Mouse (Mus musculus) activated CD4-positive, CD25-positive, alpha-beta regulatory T cell (primary cell): ENCODE results near the gene Hoxc9. TPM values are rescaled to one million over a fixed set of nuclear protein-coding genes. Genes with fewer than 3 reads are reported as not detected.

Experiments
- polyA plus RNA-seq, 2 experiments: library from polyadenylated mRNA; unstranded; fragments of 100-300 nt; shearing (Covaris generic); gene quantifications; one replicate each; pipeline ENCODE4 v1.2.1; 2017

Hoxc9 gene
- under 1 TPM; 0.07 to 0.16 TPM for polyA plus RNA-seq

DNA sequence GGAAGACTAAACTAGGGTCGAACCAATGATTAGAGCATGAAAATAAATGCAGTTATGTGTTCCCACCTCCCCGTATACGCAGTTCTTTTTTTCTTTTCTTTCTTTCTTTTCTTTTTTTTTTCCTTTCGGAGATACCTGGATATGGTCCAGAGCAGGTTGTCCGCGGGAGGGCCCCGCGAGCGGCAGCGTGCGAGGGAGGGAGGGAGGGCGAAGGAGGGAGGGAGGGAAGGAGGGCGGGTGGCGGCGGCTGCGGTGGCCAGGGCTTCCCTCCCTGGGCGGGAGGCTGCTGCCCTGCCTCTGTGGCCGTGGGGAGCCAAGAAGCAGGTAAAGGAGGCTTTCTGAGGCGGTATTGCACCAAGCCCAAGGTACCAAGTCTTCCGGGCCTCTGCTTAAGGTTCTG lies at the start of gene Hoxc9:
Hoxc9 (plus strand) TSS at position 269 of the 400 bp plus-strand sequence.

DNA sequence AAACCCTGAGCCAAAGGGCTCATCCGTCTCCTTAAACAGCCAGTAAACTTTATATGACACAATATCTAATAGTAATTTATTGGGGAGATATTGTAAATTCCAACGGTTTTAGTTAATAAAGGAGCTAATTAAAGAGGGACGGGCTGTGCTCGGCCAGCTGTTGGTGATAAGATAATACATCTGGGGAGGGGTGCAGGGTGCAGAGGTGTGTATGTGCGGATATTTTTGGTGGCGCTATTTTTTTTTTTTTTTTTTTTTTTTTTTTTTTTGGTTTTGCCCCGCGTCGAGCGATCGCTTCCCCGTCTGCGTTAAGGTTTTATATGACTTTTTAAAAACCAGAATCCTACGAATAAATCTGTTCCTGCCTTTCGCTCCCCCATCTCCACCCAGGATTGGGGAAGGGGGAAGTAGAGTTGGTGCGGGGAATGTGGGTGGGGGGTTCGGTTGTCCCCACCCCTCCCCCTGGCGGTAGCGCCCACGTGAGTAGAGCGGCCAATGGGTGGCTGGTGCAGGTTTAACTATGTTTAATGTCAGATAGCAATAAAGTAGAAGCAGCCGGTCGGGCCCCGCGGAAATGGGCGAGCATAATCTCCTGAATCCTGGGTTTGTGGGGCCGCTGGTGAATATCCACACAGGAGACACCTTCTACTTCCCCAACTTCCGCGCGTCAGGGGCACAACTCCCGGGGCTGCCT lies 39.8 kb upstream of the Hoxc9 start, which contains the start of gene Hoxc12:
Hoxc12 (plus strand) TSS at position 479 of the 694 bp plus-strand sequence.

DNA sequence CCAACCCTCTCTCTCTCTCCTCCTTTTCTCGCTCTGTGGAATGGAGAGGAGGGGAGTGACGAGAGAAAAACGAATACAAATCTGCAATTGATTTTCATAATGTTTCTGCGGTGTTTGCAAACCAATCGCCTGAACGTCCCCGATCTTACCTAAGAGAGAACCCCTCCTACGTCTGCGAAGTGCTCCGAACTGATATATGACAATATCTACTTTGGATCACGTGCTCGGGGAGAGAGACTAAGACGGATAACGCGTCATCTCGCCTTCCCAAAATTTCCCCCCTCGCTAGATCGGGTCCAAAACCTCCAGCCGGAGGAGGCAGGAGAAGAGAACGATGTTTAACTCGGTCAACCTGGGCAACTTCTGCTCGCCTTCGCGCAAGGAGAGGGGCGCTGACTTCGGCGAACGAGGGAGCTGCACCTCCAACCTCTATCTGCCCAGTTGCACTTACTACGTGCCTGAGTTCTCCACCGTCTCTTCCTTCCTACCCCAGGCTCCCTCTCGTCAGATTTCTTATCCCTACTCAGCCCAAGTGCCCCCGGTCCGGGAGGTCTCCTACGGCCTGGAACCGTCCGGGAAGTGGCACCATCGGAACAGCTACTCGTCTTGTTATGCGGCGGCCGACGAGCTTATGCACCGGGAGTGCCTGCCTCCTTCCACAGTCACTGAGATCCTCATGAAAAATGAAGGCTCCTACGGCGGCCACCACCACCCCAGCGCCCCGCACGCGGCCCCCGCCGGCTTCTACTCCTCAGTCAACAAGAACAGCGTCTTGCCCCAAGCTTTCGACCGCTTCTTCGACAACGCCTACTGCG lies 21.8 kb upstream of the Hoxc9 start, which contains the start of gene Hoxc11:
Hoxc11 (plus strand) TSS at position 236 of the 815 bp plus-strand sequence.

DNA sequence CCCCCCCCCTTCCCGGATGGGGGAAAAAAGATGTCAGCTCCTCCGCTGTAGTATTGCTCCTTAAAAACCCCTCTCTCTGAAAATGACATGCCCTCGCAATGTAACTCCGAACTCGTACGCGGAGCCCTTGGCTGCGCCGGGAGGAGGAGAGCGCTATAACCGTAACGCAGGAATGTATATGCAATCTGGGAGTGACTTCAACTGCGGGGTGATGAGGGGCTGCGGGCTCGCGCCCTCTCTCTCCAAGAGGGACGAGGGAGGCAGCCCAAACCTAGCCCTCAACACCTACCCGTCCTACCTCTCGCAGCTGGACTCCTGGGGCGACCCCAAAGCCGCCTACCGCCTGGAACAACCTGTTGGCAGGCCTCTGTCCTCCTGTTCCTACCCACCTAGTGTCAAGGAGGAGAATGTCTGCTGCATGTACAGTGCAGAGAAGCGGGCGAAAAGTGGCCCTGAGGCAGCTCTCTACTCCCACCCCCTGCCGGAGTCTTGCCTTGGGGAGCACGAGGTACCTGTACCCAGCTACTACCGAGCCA lies 9.4 kb upstream of the Hoxc9 start, which contains the start of gene Hoxc10:
Hoxc10 (plus strand) TSS at position 21 of the 536 bp plus-strand sequence.

DNA sequence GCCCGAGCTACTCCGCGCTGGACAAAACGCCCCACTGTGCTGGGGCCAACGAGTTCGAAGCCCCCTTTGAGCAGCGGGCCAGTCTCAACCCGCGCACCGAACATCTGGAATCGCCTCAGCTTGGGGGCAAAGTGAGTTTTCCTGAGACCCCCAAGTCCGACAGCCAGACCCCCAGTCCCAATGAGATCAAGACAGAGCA lies 9.0 kb upstream of the Hoxc9 start, which contains the start of gene Hoxc5:
Hoxc5 (plus strand) TSS at position 132 of the 199 bp plus-strand sequence.

DNA sequence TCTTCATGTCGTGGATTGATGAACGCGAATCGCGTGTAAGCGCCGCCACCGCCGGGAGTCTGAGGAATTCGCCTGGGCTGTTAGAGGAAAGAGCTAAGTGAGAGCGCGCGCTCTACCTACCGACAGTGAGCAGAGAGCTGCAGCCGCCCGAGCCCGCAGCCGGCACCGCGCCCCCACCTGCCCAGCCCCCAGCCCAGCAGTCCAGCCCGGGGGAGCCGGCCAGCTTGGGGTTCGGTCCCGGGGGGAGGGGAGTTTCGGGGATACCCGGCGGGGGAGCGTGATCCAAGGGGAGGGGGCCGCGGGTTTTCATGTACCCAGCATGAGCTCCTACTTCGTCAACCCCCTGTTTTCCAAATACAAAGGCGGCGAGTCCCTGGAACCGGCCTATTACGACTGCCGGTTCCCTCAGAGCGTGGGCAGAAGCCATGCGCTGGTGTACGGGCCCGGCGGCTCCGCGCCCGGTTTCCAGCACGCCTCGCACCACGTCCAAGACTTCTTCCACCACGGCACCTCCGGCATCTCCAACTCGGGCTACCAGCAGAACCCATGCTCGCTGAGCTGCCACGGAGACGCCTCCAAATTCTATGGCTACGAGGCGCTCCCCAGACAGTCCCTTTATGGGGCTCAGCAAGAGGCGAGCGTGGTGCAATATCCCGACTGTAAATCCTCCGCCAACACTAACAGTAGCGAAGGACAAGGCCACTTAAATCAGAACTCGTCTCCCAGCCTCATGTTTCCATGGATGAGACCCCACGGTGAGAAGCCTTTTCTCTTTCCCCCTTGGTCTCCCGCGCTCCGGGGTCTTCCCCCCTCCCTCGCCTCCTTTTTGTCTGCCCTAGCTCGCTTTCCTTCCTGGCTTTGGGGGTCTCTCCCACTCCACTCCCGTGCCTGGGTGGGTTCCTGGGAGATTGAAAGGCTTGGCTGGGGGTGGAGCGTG lies 14.5 kb downstream of the Hoxc9 start, which contains the start of gene Hoxc8:
Hoxc8 (plus strand) TSS at position 147 of the 937 bp plus-strand sequence.

DNA sequence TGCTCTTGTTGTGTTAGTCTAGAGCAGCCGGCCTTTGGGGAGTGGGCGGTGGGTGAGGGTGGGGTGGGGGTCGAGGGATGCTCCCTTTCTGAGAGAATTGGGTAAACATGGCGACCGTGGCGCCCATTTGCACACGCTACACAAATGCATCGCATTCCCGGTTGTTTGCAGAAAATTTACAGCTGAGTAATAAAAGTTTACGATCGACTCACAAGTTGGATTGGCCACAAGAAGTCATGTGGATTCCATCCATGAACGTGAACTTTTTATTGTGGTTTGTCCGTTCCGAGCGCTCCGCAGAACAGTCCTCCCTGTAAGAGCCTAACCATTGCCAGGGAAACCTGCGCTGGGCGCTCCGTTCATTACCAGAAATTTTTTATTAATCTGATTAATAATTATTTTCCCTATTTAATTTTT lies 21.7 kb downstream of the Hoxc9 start, which contains the start of gene Hoxc6:
Hoxc6 (plus strand) TSS at position 319 of the 417 bp plus-strand sequence.

DNA sequence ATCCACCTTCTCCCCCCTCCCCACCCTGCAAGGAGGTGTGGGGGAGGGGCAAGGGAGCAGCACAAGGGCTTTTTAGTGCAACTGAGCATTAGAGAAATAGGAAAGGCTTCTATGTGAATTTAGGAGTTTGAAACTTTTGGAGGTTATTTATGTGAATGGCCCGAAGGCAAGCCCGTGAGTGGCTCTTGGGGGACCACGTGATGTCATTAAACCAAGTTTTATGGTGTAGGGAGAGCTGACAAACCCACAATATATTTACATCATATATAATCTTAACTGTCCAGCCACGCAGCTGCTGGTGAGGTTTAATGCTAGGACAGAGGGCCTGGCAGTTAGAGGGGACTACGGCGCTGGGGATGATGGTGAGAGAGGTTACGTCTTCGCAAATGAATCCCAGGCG lies 42.4 kb downstream of the Hoxc9 start, which contains the start of gene Hoxc4:
Hoxc4 (plus strand) TSS at position 299 of the 400 bp plus-strand sequence.

Other genes with a start within 250 kb of the Hoxc9 start
- gene Hoxc13, start 55.3 kb upstream of the Hoxc9 start, polyA plus RNA-seq = not detected
- not detected for gene Hoxc12, start 39.7 kb upstream of the Hoxc9 start, polyA plus RNA-seq
- under 1 TPM in 1 of 2 experiments, not detected in 1; 0.09 TPM for gene Hoxc11, start 22.0 kb upstream of the Hoxc9 start, polyA plus RNA-seq
- gene Hoxc10, start 9.6 kb upstream of the Hoxc9 start, polyA plus RNA-seq = under 1 TPM in 1 of 2 experiments, not detected in 1; 0.09 TPM
- not detected for gene Hoxc5, start 9.0 kb upstream of the Hoxc9 start, polyA plus RNA-seq
- gene Hoxc8, start 14.2 kb downstream of the Hoxc9 start, polyA plus RNA-seq = under 1 TPM in 1 of 2 experiments, not detected in 1; 0.33 TPM
- gene Hoxc6, start 21.8 kb downstream of the Hoxc9 start, polyA plus RNA-seq = under 1 TPM in 1 of 2 experiments, not detected in 1; 0.11 TPM
- gene Hoxc4, start 42.5 kb downstream of the Hoxc9 start, polyA plus RNA-seq = not detected
- 1 to 10 TPM; 6.4 to 7.3 TPM for gene Smug1, start 190.7 kb downstream of the Hoxc9 start, polyA plus RNA-seq